Mouse (Mus musculus): ENCODE data around the gene Gpsm3.

Gpsm3 gene

DNA sequence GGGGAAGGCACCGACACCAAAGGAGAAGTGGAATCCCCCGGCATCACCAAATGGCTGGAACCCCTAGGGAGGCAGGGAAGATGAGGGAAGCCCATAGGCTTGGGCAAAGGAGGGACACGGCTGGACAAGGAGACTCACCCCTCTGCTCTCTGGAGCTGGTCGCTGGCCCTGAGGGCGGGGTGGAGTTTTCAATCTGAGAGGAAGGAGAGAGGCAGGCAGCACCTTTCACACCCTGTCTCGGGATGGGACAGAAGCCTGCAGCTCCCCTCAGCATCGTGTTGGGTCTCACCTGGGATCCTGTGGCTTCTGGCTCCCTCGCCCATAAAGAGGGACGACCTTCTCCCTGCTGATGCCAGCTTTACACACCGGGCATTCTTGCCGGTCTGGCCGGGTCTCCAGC is 12.2 kb downstream of the Gpsm3 start:
- no peak for DNase-seq (ENCODE audit: extremely low read depth, low read depth)

DNA sequence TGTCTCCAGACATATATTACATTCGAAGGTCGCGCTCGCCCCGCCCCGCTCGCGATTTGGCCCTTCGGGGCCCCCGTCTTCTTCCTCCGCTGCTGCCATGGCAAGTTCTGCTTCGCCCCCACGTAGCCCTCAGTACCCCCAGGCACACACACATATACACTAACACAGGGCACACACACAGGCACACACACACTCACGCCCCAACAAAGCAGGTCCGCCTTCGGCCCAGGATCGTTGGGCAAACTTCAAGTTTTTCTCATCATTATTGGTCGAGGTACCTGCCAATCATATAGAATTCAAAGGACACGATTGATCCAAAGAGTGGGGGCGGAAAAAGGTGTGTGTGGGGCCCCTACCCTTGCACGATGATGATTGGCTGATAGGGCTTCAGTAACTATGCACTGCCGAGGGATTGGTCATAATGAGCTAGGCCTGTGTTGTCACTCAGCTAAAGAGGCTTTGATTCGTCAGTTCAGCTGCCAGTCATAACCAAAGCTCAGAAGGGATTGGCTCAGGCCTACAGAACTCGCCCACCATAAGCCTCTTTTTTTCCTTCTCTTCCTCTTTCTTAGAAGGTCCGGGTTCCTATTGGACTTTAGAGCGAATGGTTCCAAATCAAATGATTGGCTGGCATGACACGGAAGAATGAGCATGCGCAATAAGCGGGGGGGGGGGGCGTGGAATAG is 13.9 kb downstream of the Gpsm3 start, which contains the start of gene Rnf5:
Gene Rnf5 (minus strand): TSS at position 316 of the 686 bp plus-strand sequence.
- peak; percentile 100 for DNase-seq (ENCODE audit: extremely low read depth, low read depth)

DNA sequence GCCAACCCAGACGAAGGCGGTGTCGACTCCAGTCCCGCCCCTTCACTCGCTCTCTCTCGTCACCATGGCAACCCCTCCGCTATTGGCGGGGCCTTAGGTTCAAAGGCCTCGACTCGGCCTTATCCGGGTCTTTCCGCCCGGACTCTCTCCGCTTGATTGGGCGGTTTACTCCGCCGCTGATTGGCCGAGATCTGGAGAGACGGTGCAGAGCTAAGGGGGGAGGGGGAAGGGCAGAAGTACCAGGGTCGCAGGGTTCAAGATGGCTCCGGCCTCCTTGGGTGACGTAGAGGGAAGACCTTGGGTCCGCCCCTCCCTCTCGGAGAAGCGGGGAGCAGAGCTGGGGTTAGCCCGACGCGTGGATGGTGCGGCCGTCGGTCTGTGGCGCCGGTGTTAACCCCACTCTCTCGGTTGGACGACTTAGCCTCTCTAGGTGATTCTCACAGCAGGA is 14.5 kb downstream of the Gpsm3 start, which contains the start of gene Agpat1:
Gene Agpat1 (plus strand): TSS at position 202 of the 448 bp plus-strand sequence.
- peak; percentile 96 for DNase-seq (ENCODE audit: extremely low read depth, low read depth)

- no peak for DNase-seq (ENCODE audit: extremely low read depth, low read depth)
Observed at GRCm38 (mm10) chr17:34604511-34605237, 15.1 kb downstream of the Gpsm3 start.

DNA sequence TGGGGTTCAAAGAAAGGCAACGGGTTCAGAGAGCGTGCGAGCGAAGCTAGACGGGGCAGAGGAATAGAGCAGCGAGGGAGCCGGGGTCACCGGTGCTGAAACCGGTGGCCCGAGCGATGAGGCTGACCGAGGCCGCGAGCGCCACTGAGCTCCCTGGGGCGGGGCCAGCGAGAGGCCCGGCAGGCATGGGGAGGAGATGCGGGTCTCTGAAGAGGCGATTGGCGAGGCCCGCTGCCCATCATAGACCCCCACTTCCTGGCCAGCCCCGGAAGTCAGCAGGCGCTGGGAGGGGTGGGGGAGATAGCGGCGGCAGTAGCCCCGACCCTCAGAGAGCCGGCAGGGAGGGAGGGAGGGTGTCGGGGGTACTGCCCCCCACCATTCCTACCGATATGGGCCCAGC is 16.0 kb downstream of the Gpsm3 start:
- DNase-seq (ENCODE audit: extremely low read depth, low read depth), result peak; percentile 78

DNA sequence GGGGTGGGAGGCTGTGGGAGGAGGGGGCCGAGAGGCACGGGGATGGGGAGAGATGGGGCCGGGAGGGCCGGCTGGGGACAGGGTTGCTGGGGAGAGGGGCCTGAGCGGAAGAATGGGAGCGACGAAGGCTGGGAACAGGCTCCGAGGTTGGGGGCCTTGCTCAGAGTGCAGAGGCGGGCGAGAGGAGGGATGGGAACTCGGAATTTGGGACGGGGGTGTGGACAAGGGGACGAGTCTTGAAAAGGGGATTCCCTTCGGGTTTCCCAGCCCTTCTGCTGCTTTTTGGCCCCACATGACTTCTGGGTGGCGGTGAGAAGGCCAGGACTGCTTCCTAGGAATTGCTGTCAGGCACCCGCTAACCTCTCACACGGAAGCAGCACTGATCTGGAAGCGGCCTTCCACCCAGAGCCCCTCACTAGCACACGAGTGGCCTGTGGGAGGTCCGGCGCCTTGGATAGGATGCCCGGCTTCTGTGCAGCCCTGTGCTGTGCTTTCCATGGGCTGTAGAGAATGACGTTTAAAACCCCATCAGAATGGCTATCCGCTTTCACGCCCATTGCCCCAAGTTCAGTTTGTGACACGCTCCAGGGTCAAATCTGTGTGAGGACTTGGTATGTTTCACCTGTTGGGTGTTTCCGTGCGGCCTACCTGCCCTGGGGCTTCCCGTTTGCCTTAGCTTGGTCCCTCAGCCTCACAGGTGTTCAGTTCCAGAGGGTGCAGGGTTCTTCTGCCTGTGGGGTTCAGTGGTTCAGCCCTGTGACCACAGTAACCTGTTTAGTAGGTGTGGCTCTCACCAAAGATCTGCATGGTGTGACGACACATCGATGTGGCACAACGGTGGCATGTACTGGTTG is 16.8 kb downstream of the Gpsm3 start:
- no peak for DNase-seq (ENCODE audit: extremely low read depth, low read depth)

GRCm38 (mm10) chr17:34607997-34608396 is 18.4 kb downstream of the Gpsm3 start:
- DNase-seq (ENCODE audit: extremely low read depth, low read depth), result no peak

GRCm38 (mm10) chr17:34611050-34611449 is 21.4 kb downstream of the Gpsm3 start:
- no peak for DNase-seq (ENCODE audit: extremely low read depth, low read depth)

DNA sequence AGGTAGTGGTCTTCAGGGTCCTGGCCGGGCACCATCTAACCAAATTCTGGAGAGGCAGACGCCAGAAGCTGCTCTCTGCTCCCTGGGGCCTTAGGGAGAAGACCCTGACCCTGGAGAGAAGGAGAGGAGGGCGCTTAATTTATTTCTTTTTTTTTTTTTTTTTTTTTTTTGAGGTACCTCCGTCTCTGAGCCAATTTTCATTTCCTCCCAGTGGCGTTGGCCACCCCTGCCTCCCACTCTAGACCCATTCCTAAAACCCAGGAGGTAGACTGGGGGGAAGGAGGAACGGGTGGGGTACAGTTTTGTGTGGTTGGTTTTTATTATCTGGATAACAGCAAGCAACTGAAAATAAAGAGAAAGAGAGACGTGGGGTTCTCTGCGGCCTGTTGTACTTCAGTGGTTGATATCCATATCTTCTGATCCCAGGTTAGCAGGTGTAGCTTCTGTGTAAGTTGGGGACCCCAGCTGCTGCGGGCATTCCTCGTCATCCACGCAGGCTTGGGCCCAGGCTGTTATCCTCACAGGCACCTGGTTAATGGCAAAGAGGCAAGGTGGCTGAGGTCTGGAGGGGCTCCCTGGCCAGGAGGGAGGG is 23.5 kb downstream of the Gpsm3 start:
- peak; percentile 66 for DNase-seq (ENCODE audit: extremely low read depth, low read depth)

DNA sequence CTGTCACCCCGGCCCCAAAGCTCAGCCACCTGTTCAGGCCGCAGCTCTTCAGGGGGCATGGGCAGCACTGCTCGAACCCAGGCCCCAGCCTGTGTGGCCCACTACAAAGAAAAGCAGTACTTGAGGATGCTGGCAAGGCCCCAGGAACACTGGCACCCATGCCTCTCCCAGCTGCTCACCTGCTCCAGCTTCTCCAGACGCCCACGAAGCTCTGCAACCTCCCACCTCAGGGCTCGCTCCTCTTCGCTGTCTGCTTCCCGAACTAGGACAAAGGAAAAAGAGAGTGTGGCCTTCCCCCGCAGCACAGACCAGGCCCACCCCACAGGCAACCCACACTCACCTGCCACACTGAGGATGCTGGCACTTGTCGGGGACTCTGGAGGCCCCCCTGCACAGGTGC is 24.2 kb downstream of the Gpsm3 start:
- no peak for DNase-seq (ENCODE audit: extremely low read depth, low read depth)

GRCm38 (mm10) chr17:34615871-34616270 is 26.3 kb downstream of the Gpsm3 start, which contains the start of gene Egfl8:
Gene Egfl8, minus strand, starts transcription at chr17:34615971.
- no peak for DNase-seq (ENCODE audit: extremely low read depth, low read depth)

DNA sequence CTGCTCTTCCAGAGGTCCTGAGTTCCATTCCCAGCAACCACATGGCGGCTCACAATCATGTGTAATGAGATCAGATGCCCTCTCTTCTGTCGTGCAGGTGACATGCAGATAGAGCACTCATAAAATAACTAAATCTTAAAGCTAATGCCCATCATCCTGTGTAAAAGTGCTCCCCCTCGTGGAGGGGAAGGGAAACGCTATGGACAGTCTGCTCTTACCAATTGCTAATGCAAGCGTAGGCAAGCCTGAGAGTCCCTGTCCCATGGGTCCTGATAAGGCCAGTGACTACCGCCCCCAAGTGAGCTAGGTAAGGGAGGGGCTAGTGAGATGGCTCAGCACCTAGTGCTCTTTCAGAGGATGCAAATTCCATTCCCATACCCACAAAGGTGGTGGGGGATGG is 29.4 kb downstream of the Gpsm3 start:
- peak; percentile 66 for DNase-seq (ENCODE audit: extremely low read depth, low read depth)

- no peak for DNase-seq (ENCODE audit: extremely low read depth, low read depth)
Observed at GRCm38 (mm10) chr17:34621006-34621405, 31.4 kb downstream of the Gpsm3 start.

GRCm38 (mm10) chr17:34623161-34623560 is 33.6 kb downstream of the Gpsm3 start:
- DNase-seq (ENCODE audit: extremely low read depth, low read depth), result no peak

DNA sequence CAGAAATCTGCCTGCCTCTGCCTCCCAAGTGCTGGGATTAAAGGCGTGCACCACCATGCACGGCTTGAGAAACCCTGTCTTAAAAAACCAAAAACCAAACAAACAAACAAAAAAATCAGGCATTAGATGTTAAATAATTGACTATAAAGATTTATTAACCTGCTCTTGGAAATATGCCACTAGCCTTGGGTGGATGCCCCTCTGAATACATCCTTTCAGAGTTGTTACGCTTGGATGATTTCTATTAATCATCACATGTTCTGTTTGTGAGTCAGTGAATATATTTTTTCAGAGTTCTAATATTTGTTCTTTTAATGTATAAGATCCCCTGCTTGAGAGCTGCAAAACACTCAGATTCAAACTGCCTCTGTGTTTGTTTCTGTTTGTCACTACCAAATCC is 35.4 kb downstream of the Gpsm3 start:
- DNase-seq (ENCODE audit: extremely low read depth, low read depth), result no peak

- DNase-seq (ENCODE audit: extremely low read depth, low read depth), result no peak
Observed at GRCm38 (mm10) chr17:34626062-34626772, 36.6 kb downstream of the Gpsm3 start.

DNA sequence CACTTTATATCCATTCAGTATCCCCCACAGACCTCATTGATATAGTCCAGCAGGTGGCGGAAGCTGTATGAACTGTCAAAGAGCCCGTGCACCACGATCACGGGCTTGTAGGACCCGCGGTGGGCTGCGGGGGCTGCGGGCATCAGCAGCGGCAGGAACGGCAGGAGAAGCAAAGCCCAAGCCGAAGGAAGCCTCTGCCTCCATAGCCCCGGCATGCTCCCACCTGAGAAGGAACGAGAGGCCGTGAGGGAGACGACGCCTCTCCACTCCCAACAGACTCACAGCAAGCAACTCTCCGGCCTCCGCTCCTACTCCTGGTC is 37.1 kb downstream of the Gpsm3 start:
- DNase-seq (ENCODE audit: extremely low read depth, low read depth), result no peak

- peak; percentile 94 for DNase-seq (ENCODE audit: extremely low read depth, low read depth)
Observed at GRCm38 (mm10) chr17:34627093-34627942, 37.7 kb downstream of the Gpsm3 start.

GRCm38 (mm10) chr17:34627943-34628643 is 38.5 kb downstream of the Gpsm3 start, which contains the start of gene Ppt2:
Gene Ppt2, minus strand, starts transcription at chr17:34628510.
- no peak for DNase-seq (ENCODE audit: extremely low read depth, low read depth)
